9 mouse cellular contexts compared by ENCODE assay signal in the genomic region with DNA sequence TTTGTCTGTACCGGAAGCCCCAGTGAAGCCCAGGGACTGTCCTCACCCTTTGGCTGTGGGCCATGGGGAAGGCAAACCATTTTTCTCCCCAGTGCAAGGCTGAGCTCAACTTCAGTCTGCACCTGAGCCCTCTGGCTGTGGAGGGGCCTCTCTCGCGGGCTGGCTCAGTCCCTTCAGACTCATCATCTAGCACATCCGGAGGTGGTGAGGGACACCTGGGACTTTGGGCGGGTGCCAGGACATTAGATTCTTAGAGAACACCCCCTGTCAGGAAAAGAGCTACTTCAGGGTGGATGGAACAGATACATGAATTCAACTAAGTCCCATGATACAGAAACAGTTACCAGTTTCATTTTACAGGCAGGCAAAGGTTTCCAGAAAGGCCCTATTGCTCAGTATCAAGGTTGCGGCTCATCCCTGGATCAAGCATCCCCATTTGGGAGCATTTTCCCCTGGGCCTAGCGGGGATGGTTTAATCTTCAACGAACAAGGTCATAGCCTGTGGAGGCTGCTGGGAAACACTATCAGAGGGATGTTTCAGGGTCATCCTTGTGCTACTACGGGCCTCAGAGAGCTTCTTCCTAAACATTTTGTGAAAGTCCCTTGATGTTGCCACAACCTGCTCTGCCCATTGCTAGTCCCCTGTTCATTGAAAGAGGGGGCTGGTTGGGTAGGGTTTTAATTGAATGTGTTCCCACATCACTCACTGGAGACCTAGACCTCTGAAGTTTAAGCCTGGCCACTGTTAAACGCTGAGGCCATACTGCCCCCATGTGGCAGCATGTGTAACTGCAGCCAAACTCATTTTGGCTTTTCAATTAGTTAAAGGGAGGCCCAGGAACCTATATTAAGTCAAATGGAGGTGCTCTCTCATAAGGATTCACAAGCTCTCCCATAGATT. TPM values are rescaled to one million over a fixed set of nuclear protein-coding genes. Genes with fewer than 3 reads are reported as not detected.
DNase-seq lines count a peak whose midpoint lies in the region; ATAC-seq and TF ChIP-seq lines count a peak whose summit lies in the region.
"Had no signal": no experiment of that assay in that cellular context is flagged by ENCODE, and none has a peak within 500 bp of the region (broad histone marks: within the 10 kb centered on the region; RNA-seq: fewer than 3 reads in every experiment).

No protein-coding gene starts in this region.

- H3K36me3 ChIP-seq in liver, embryonic 12.5 days: no peaks in the 10 kb centered on the region
- H3K36me3 ChIP-seq in hindbrain, embryonic 11.5 days (ENCODE audit: control insufficient read depth, insufficient read depth, low read length): no peaks in the 10 kb centered on the region; the same call in 1 of the 2 replicates
- H3K36me3 ChIP-seq in lung, embryonic 16.5 days (ENCODE audit: control insufficient read depth, insufficient read depth, low read length): peaks cover 5% of the 10 kb centered on the region; the same call in 1 of the 2 replicates
- H3K36me3 ChIP-seq in small intestine, adult 2 months (ENCODE audit: control insufficient read depth, insufficient read depth, low read length): no peaks in the 10 kb centered on the region

- 0 out of 2 replicates have a peak, but pooled peaks have one; percentile 47 for ATAC-seq in liver, embryonic 12.5 days
- peak; percentile 88 for ATAC-seq in common myeloid progenitor, adult 5-6 weeks (replicated peaks; ENCODE audit: low read depth, poor library complexity, severe bottlenecking)
- peak; percentile 61; the same call in 1 of the 2 replicates for ATAC-seq in hindbrain, embryonic 11.5 days (ENCODE audit: low FRiP score)
- peak; percentile 18; the same call in 1 of the 2 replicates for ATAC-seq in lung, embryonic 16.5 days (ENCODE audit: low read depth)

- no peak overlapping the region for H3K4me3 ChIP-seq in liver, embryonic 12.5 days
- H3K4me3 ChIP-seq in hindbrain, embryonic 11.5 days (ENCODE audit: low read depth, low read length): no peak overlapping the region
- H3K4me3 ChIP-seq in lung, embryonic 16.5 days (ENCODE audit: low read length): no peak overlapping the region
- H3K4me3 ChIP-seq in small intestine, adult 2 months (ENCODE audit: low read depth, low read length): no peak overlapping the region
- H3K4me3 ChIP-seq: megakaryocyte, embryonic 14.5 days had no signal

- no peak overlapping the region for H3K27ac ChIP-seq in liver, embryonic 12.5 days
- H3K27ac ChIP-seq in hindbrain, embryonic 11.5 days (ENCODE audit: low read depth, low read length): no peak overlapping the region
- H3K27ac ChIP-seq in lung, embryonic 16.5 days (ENCODE audit: low read length): no peak overlapping the region
- H3K27ac ChIP-seq in small intestine, adult 2 months (ENCODE audit: insufficient read depth, low read depth, low read length): no peak overlapping the region

- no peaks in the 10 kb centered on the region for H3K9me3 ChIP-seq in liver, embryonic 12.5 days (replicated peaks)
- no peaks in the 10 kb centered on the region for H3K9me3 ChIP-seq in hindbrain, embryonic 11.5 days (ENCODE audit: control insufficient read depth, low read length)
- no peaks in the 10 kb centered on the region for H3K9me3 ChIP-seq in lung, embryonic 16.5 days (ENCODE audit: control insufficient read depth, low read length)
- H3K9me3 ChIP-seq: megakaryocyte, embryonic 14.5 days had no signal

- no peak for TF ChIP-seq POLR2A in small intestine, adult 2 months (IDR thresholded peaks at IDR 0.05; ENCODE audit: low read depth, low read length)

- peak; percentile 80; the same call in 1 of the 2 replicates for TF ChIP-seq CTCF in small intestine, adult 2 months (IDR thresholded peaks at IDR 0.05; ENCODE audit: extremely low read depth, insufficient read length, insufficient replicate concordance, low read depth, low read length)

- H3K4me2 ChIP-seq in liver, embryonic 12.5 days: no peak overlapping the region
- no peak overlapping the region for H3K4me2 ChIP-seq in hindbrain, embryonic 11.5 days (replicated peaks; ENCODE audit: low read depth, low read length)
- no peak overlapping the region for H3K4me2 ChIP-seq in lung, embryonic 16.5 days (ENCODE audit: low read depth, low read length)

- no peaks in the 10 kb centered on the region for H3K4me1 ChIP-seq in liver, embryonic 12.5 days
- H3K4me1 ChIP-seq in hindbrain, embryonic 11.5 days (replicated peaks; ENCODE audit: control insufficient read depth, insufficient read depth, low read length): 0 out of 2 replicates have a peak, but pooled peaks cover 3% of the 10 kb centered on the region
- no peaks in the 10 kb centered on the region for H3K4me1 ChIP-seq in lung, embryonic 16.5 days (replicated peaks; ENCODE audit: control insufficient read depth, insufficient read depth, low read length)
- H3K4me1 ChIP-seq in small intestine, adult 2 months (ENCODE audit: control insufficient read depth, insufficient read depth, insufficient read length, low read length): no peaks in the 10 kb centered on the region
- H3K4me1 ChIP-seq: megakaryocyte, embryonic 14.5 days had no signal

- no peak overlapping the region for H3K9ac ChIP-seq in liver, embryonic 12.5 days
- no peak overlapping the region for H3K9ac ChIP-seq in hindbrain, embryonic 11.5 days (ENCODE audit: low read depth, low read length)
- no peak overlapping the region for H3K9ac ChIP-seq in lung, embryonic 16.5 days (ENCODE audit: low read length)

- DNase-seq in liver (no peak), NIH3T3 (ENCODE audit: low read depth) (peak; percentile 80)
- peak; percentile 85 for DNase-seq in hindbrain, embryonic 11.5 days (ENCODE audit: low spot score)
- no peak for DNase-seq in layer of hippocampus, adult 11-12 months (ENCODE audit: low spot score)

- H3K27me3 ChIP-seq in liver, embryonic 12.5 days (replicated peaks): no peaks in the 10 kb centered on the region
- H3K27me3 ChIP-seq in hindbrain, embryonic 11.5 days (ENCODE audit: control insufficient read depth, insufficient read depth, low read length): no peaks in the 10 kb centered on the region
- H3K27me3 ChIP-seq in lung, embryonic 16.5 days (ENCODE audit: control insufficient read depth, insufficient read depth, low read depth, low read length): no peaks in the 10 kb centered on the region
- no peaks in the 10 kb centered on the region for H3K27me3 ChIP-seq in small intestine, adult 2 months (ENCODE audit: control insufficient read depth, insufficient read depth, low read length)

- WGBS in liver, embryonic 12.5 days (ENCODE audit: insufficient replicate concordance): 44% methylated on average over 10 of the region's 10 CpGs
- 56% methylated on average over 10 of the region's 10 CpGs for WGBS in hindbrain, embryonic 11.5 days
- WGBS in lung, embryonic 16.5 days: 37% methylated on average over 10 of the region's 10 CpGs
- 45% methylated on average over 10 of the region's 10 CpGs for WGBS in small intestine, adult 2 months

RNA-seq across cellular contexts. Expression of gene Igfbp5, which starts 20.1 kb away (rescaled TPM):
- 7.6 and 10.9 TPM in 2 replicates for polyA plus RNA-seq in liver, embryonic 12.5 days (2016; fragmentation: Nextera tagmentation; extraction: Ambion mirVana)
- total RNA-seq in common myeloid progenitor, adult 5-6 weeks (2017): 0.37 and 1.0 TPM in 2 replicates
- polyA plus RNA-seq in hindbrain, embryonic 11.5 days (2014; fragmentation: Nextera tagmentation; extraction: Ambion mirVana): 28.1 and 34.8 TPM in 2 replicates
- 58.7 and 72.4 TPM in 2 replicates for polyA plus RNA-seq in lung, embryonic 16.5 days (2015; fragmentation: Nextera tagmentation; extraction: Ambion mirVana)
- polyA plus RNA-seq in small intestine, adult 2 months (2012; rRNA removed): 5.5 and 8.6 TPM in 2 replicates

RNA-seq across cellular contexts. Expression of gene Igfbp2, which starts 30.3 kb away (rescaled TPM):
- 12.4 and 14.3 TPM in 2 replicates for polyA plus RNA-seq in liver, embryonic 12.5 days (2016; fragmentation: Nextera tagmentation; extraction: Ambion mirVana)
- total RNA-seq in common myeloid progenitor, adult 5-6 weeks (2017): not detected in 2 replicates
- polyA plus RNA-seq in hindbrain, embryonic 11.5 days (2014; fragmentation: Nextera tagmentation; extraction: Ambion mirVana): 521 and 561 TPM in 2 replicates
- 213 and 233 TPM in 2 replicates for polyA plus RNA-seq in lung, embryonic 16.5 days (2015; fragmentation: Nextera tagmentation; extraction: Ambion mirVana)
- 7.7 and 17.9 TPM in 2 replicates for polyA plus RNA-seq in small intestine, adult 2 months (2012; rRNA removed)

Comparison
In these comparisons a context has a peak if more than half of its experiments do, and no peak if none do; other contexts are left out.
1. ATAC-seq: peak in every context shown above with its lines; median percentile 88 in common myeloid progenitor, adult 5-6 weeks; 61 in hindbrain, embryonic 11.5 days; 47 in liver, embryonic 12.5 days; 18 in lung, embryonic 16.5 days.
2. DNase-seq: peak in NIH3T3 (single experiment) and hindbrain, embryonic 11.5 days (single experiment); none in liver (single experiment) and layer of hippocampus, adult 11-12 months (single experiment).
3. RNA of gene Igfbp2, which starts 30.3 kb away (polyA plus RNA-seq): 521 to 561 TPM in hindbrain, embryonic 11.5 days and 213 to 233 TPM in lung, embryonic 16.5 days; 12.4 to 14.3 TPM in liver, embryonic 12.5 days and 7.7 to 17.9 TPM in small intestine, adult 2 months; every median in the first group is over 10 times any median in the second.